Mouse (Mus musculus): Measurements from ENCODE around the gene Ylpm1.

- TF ChIP-seq CTCF (IDR thresholded peaks at IDR 0.05; ENCODE audit: control insufficient read depth, insufficient read depth, insufficient read length) (no peak), MYOD1 (IDR thresholded peaks at IDR 0.05; ENCODE audit: control insufficient read depth, insufficient read length, low read depth) (no peak), MAX (IDR thresholded peaks at IDR 0.05) (no peak)
These were observed 110.2 kb downstream of the Ylpm1 start for GRCm38 (mm10) chr12:85106292-85106691.

Measured in C2C12 (cell line).